Mouse (Mus musculus) heart, adult 2 months (tissue): Measurements from ENCODE around the gene Amigo1. TPM values are rescaled to one million over a fixed set of nuclear protein-coding genes. Genes with fewer than 3 reads are reported as not detected.

Experiments
- DNase-seq, 2 experiments: peaks; one replicate each; pipeline ENCODE4 v3.0.0; 2021
- H3K27ac ChIP-seq: fragments of 200-600 bp; 2 replicates; pipeline ENCODE4 v1.8.1; 2022
- H3K27me3 ChIP-seq: fragments of 200-500 bp; 2 replicates; pipeline ENCODE4 v1.6.1; 2012; ENCODE audit warnings: mild to moderate bottlenecking, low read length, inconsistent platforms, mixed read lengths; ENCODE audit not compliant: control insufficient read depth, insufficient read depth
- H3K36me3 ChIP-seq: fragments of 200-500 bp; 2 replicates; pipeline ENCODE4 v1.6.1; 2012; ENCODE audit warnings: low read length, inconsistent platforms; ENCODE audit not compliant: control insufficient read depth, insufficient read depth
- H3K4me1 ChIP-seq: fragments of 200-500 bp; 2 replicates; pipeline ENCODE4 v1.6.1; 2011; ENCODE audit warnings: low read length; ENCODE audit not compliant: control insufficient read depth, insufficient read depth
- H3K4me3 ChIP-seq: fragments of 200-600 bp; 2 replicates; pipeline ENCODE4 v1.8.1; 2022
- H3K79me2 ChIP-seq: fragments of 200-500 bp; replicated peaks from 2 replicates; pipeline ENCODE4 v1.6.1; 2012; ENCODE audit warnings: mild to moderate bottlenecking, inconsistent platforms, low read length, moderate library complexity, mixed read lengths; ENCODE audit not compliant: control insufficient read depth, insufficient read depth
- H3K9ac ChIP-seq: fragments of 200-500 bp; 2 replicates; pipeline ENCODE4 v1.6.1; 2012; ENCODE audit warnings: low read depth, mild to moderate bottlenecking, control low read depth, inconsistent platforms, low read length, mixed read lengths
- CTCF ChIP-seq: fragments of 200-600 bp; IDR thresholded peaks from 2 replicates; pipeline ENCODE4 v1.8.1; 2022; ENCODE audit warnings: antibody characterized with exemption, mild to moderate bottlenecking, moderate library complexity
- EP300 ChIP-seq: fragments of 200-500 bp; IDR thresholded peaks from 2 replicates; pipeline ENCODE4 v1.6.1; 2011; ENCODE audit warnings: low read depth, low read length, control low read depth; ENCODE audit not compliant: insufficient read depth
- POLR2A ChIP-seq: fragments of 200-500 bp; IDR thresholded peaks from 2 replicates; pipeline ENCODE4 v1.6.1; 2011; ENCODE audit warnings: mild to moderate bottlenecking, low read depth, low read length, control low read depth; ENCODE audit not compliant: insufficient read depth
- WGBS: fragments of 180-500 bp; shearing (Covaris S2); methylation state at CpG from one replicate; pipeline ENCODE4 v1.1.7; 2018; 5-methylcytosine and 5-hydroxymethylcytosine counted together
- intact Hi-C: fragments of 180-260 bp; cut with DNase I; formaldehyde crosslinking; loops from one replicate; pipeline ENCODE4 v1.15.1; 2025
- polyA plus RNA-seq: library from polyadenylated mRNA; depleted of rRNA; stranded (reverse); fragments of >200 nt; gene quantifications from 2 replicates; pipeline ENCODE4 v1.2.3, GENCODE M21; 2012
- total RNA-seq, 2 experiments: library from RNA; stranded (reverse); gene quantifications; 2 replicates each; pipeline ENCODE4 v1.2.3; 2021

Amigo1 gene
- total and polyA plus RNA-seq, 3 experiments, result 16.4 to 17.7 (median 16.8) TPM

- Histone ChIP-seq H3K36me3 (no peaks in the 10 kb centered on the region), H3K4me1 (peaks cover 6% of the 10 kb centered on the region), H3K9ac (no peak overlapping the region), H3K79me2 (no peaks in the 10 kb centered on the region), H3K27ac (no peak overlapping the region), H3K4me3 (no peak overlapping the region), H3K27me3 (no peaks in the 10 kb centered on the region)
- no peak for TF ChIP-seq POLR2A
- no peak for TF ChIP-seq EP300
- TF ChIP-seq CTCF, result no peak
- DNase-seq, result peak in 1 of 2 experiments; percentile 15
- intact Hi-C loops, result no loop called here
- WGBS, result 94% methylated on average over 6 of the region's 6 CpGs
Observed at GRCm38 (mm10) chr3:108199231-108199630, 13.1 kb downstream of the Amigo1 start.

- intact Hi-C loops, result loop anchor here (5.0 kb wide), 1 partner anchor 128 kb away; no protein-coding TSS in a partner anchor
- peak within 1 kb of the TSS; percentile 95 for H3K27ac ChIP-seq
- no peaks in the 10 kb centered on the region for H3K79me2 ChIP-seq
- peak within 1 kb of the TSS; percentile 67 for H3K4me3 ChIP-seq
- peaks cover 6% of the 10 kb centered on the region for H3K4me1 ChIP-seq
- H3K27me3 ChIP-seq, result no peaks in the 10 kb centered on the region
- peak; percentile 96 for DNase-seq
- WGBS, result 3% methylated on average over 44 of the region's 44 CpGs
- H3K36me3 ChIP-seq, result no peaks in the 10 kb centered on the region
- TF ChIP-seq CTCF (peak; percentile 85), EP300 (no peak), POLR2A (peak; percentile 78)
- peak within 1 kb of the TSS; percentile 89 for H3K9ac ChIP-seq
Observed at GRCm38 (mm10) chr3:108200329-108201323, 14.5 kb downstream of the Amigo1 start, which contains the start of gene Cyb561d1. TSS of gene Cyb561d1 (minus strand) at chr3:108201212.

DNA sequence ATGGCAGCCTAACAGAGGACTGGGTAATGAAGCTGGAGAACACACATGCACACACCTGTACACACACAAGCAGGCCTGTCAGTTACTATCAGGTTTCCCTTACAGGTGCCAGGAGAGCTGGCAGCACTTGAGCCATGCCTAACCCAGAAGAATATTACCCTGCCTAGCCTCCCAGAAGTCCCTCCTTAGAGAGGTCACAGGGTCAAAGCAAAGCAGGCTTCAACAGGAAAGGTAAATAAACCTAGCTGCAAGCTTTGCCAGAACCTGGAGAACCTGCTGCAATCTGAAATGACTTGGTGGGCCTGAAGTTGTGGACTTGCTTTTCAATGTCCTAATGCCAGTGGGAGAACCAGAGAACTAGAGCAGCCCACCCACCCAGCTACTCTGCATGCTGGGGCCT lies 16.4 kb downstream of the Amigo1 start:
- H3K4me1 ChIP-seq, result peaks cover 1% of the 10 kb centered on the region; the same call in 1 of the 2 replicates
- H3K27me3 ChIP-seq, result no peaks in the 10 kb centered on the region
- H3K36me3 ChIP-seq, result no peaks in the 10 kb centered on the region
- no peak overlapping the region for H3K4me3 ChIP-seq
- no peak for DNase-seq
- H3K79me2 ChIP-seq, result no peaks in the 10 kb centered on the region
- H3K9ac ChIP-seq, result no peak overlapping the region
- no peak for TF ChIP-seq CTCF
- TF ChIP-seq EP300, result no peak
- no peak for TF ChIP-seq POLR2A
- no peak overlapping the region for H3K27ac ChIP-seq
- intact Hi-C loops, result loop anchor here (5.0 kb wide), 1 partner anchor 130 kb away; no protein-coding TSS in a partner anchor

- no peaks in the 10 kb centered on the region for H3K79me2 ChIP-seq
- H3K36me3 ChIP-seq, result no peaks in the 10 kb centered on the region
- no peaks in the 10 kb centered on the region for H3K27me3 ChIP-seq
- no peak for DNase-seq
- WGBS, result 95% methylated on average over 13 of the region's 13 CpGs
- no peak for TF ChIP-seq POLR2A
- no peak for TF ChIP-seq CTCF
- TF ChIP-seq EP300, result no peak
- H3K9ac ChIP-seq, result no peak overlapping the region
- peaks cover 1% of the 10 kb centered on the region; the same call in 1 of the 2 replicates for H3K4me1 ChIP-seq
- intact Hi-C loops, result loop anchor here (5.0 kb wide), 1 partner anchor 131 kb away; no protein-coding TSS in a partner anchor
- no peak overlapping the region for H3K4me3 ChIP-seq
- no peak overlapping the region for H3K27ac ChIP-seq
Observed at GRCm38 (mm10) chr3:108203212-108203611, 17.1 kb downstream of the Amigo1 start.

GRCm38 (mm10) chr3:108203621-108204325 lies 17.6 kb downstream of the Amigo1 start:
- Histone ChIP-seq H3K9ac (no peak overlapping the region), H3K27me3 (no peaks in the 10 kb centered on the region), H3K79me2 (no peaks in the 10 kb centered on the region), H3K36me3 (no peaks in the 10 kb centered on the region), H3K4me3 (no peak overlapping the region), H3K4me1 (peaks cover 1% of the 10 kb centered on the region; the same call in 1 of the 2 replicates), H3K27ac (no peak overlapping the region)
- WGBS, result 80% methylated on average over 11 of the region's 11 CpGs
- intact Hi-C loops, result loop anchor here (1.0 to 5.0 kb wide), 2 partner anchors 39 to 131 kb away; no protein-coding TSS in a partner anchor
- peak; percentile 76 to 88 for DNase-seq
- no peak for TF ChIP-seq EP300
- TF ChIP-seq CTCF, result peak; percentile 95; the same call in 1 of the 2 replicates
